In the genomic region with DNA sequence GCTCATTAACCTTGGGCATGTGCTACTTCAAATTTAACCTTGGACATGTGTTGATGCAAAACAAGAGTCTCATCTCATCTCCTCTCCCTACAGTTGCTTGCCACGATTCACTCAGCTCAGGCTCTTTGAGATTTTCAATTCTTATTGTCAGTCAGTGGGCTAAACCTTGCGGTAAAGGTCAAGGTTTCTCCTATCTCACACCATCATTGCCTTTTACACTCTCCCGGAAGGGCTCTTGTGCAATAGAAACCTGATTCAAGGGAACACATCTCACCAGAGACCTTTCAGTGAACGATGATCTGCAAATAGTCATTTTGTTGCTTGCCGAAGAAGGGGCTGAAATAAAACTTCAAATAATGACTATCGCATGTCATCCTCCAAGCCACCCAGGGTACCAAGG, we compare ENCODE assay signal across 23 mouse cellular contexts.
DNase-seq lines count a peak whose midpoint lies in the region; ATAC-seq lines count a peak whose summit lies in the region.
"Had no signal": no experiment of that assay in that cellular context is flagged by ENCODE, and none has a peak within 500 bp of the region (broad histone marks: within the 10 kb centered on the region; RNA-seq: fewer than 3 reads in every experiment).

No protein-coding gene starts in this region.

- H3K36me3 ChIP-seq in kidney, embryonic 15.5 days, result no peaks in the 10 kb centered on the region
- no peaks in the 10 kb centered on the region for H3K36me3 ChIP-seq in kidney, embryonic 14.5 days (ENCODE audit: control insufficient read depth, insufficient read depth, low read length)
- H3K36me3 ChIP-seq: embryonic facial prominence, embryonic 13.5 days; embryonic facial prominence, embryonic 15.5 days; forebrain, embryonic 10.5 days; forebrain, embryonic 12.5 days had no signal

- H3K4me2 ChIP-seq in kidney, embryonic 15.5 days, result no peak overlapping the region
- H3K4me2 ChIP-seq in kidney, embryonic 14.5 days (replicated peaks; ENCODE audit: low read depth, low read length), result no peak overlapping the region
- H3K4me2 ChIP-seq: embryonic facial prominence, embryonic 13.5 days; embryonic facial prominence, embryonic 15.5 days; forebrain, embryonic 12.5 days had no signal

- no peaks in the 10 kb centered on the region for H3K9me3 ChIP-seq in kidney, embryonic 15.5 days (replicated peaks)
- H3K9me3 ChIP-seq in kidney, embryonic 14.5 days (ENCODE audit: control insufficient read depth, low read length), result no peaks in the 10 kb centered on the region
- H3K9me3 ChIP-seq: embryonic facial prominence, embryonic 13.5 days; embryonic facial prominence, embryonic 15.5 days; forebrain, embryonic 10.5 days; forebrain, embryonic 12.5 days had no signal

- peaks cover 5% of the 10 kb centered on the region; the same call in 1 of the 2 replicates for H3K4me1 ChIP-seq in kidney, embryonic 15.5 days
- H3K4me1 ChIP-seq in kidney, embryonic 14.5 days (ENCODE audit: control insufficient read depth, insufficient read depth, low read length), result no peaks in the 10 kb centered on the region
- H3K4me1 ChIP-seq: forebrain, embryonic 12.5 days had no signal

- no peak for ATAC-seq in kidney, embryonic 15.5 days (replicated peaks; ENCODE audit: low FRiP score)
- no peak for ATAC-seq in kidney, embryonic 14.5 days (ENCODE audit: low FRiP score, low TSS enrichment)
- ATAC-seq: forebrain, embryonic 14.5 days; forebrain, embryonic 16.5 days had no signal

- peak; percentile 35 for DNase-seq in adrenal gland, adult 2 months
- DNase-seq in adrenal gland, adult 8-10 months, result no peak
- DNase-seq in 416B (ENCODE audit: low read depth), result peak; percentile 54
- peak; percentile 36 for DNase-seq in CD4-positive helper T cell, adult 2 months (ENCODE audit: low read depth, low spot score)
- DNase-seq in natural killer cell, adult 2 months (ENCODE audit: low spot score in 2 of 2), result peak; percentile 21 to 60
- DNase-seq: adrenal gland, postnatal 10 days; B cell, adult 2 months; cerebellum, adult 11 months; cerebellum, adult 18-20 months; cerebellum, adult 8-10 months; cerebellum, adult 9-11 months; cerebellum, postnatal 14 days; cerebellum, postnatal 36 days; embryo, embryonic 11 days had no signal

- no peak overlapping the region for H3K27ac ChIP-seq in kidney, embryonic 15.5 days
- no peak overlapping the region for H3K27ac ChIP-seq in kidney, embryonic 14.5 days (ENCODE audit: low read depth, low read length)
- H3K27ac ChIP-seq: embryonic facial prominence, embryonic 13.5 days; embryonic facial prominence, embryonic 15.5 days; forebrain, embryonic 10.5 days; forebrain, embryonic 12.5 days had no signal

- peaks cover 12% of the 10 kb centered on the region for H3K27me3 ChIP-seq in kidney, embryonic 15.5 days
- no peaks in the 10 kb centered on the region; the same call in 1 of the 2 replicates for H3K27me3 ChIP-seq in kidney, embryonic 14.5 days (ENCODE audit: control insufficient read depth, insufficient read depth, low read length)
- H3K27me3 ChIP-seq: embryonic facial prominence, embryonic 13.5 days; embryonic facial prominence, embryonic 15.5 days had no signal

- H3K9ac ChIP-seq in kidney, embryonic 15.5 days, result no peak overlapping the region
- H3K9ac ChIP-seq in kidney, embryonic 14.5 days (ENCODE audit: low read depth, low read length), result no peak overlapping the region
- H3K9ac ChIP-seq: embryonic facial prominence, embryonic 13.5 days; embryonic facial prominence, embryonic 15.5 days; forebrain, embryonic 12.5 days had no signal

- no peak overlapping the region for H3K4me3 ChIP-seq in kidney, embryonic 15.5 days (replicated peaks)
- no peak overlapping the region for H3K4me3 ChIP-seq in kidney, embryonic 14.5 days (ENCODE audit: low read length)
- H3K4me3 ChIP-seq: embryonic facial prominence, embryonic 13.5 days; embryonic facial prominence, embryonic 15.5 days; erythroblast, embryonic 14.5 days; forebrain, embryonic 10.5 days; forebrain, embryonic 12.5 days had no signal

- 92% methylated on average over 6 of the region's 6 CpGs for WGBS in kidney, embryonic 15.5 days
- WGBS in kidney, embryonic 14.5 days, result 89% methylated on average over 6 of the region's 6 CpGs
